Mouse (Mus musculus): Measurements from ENCODE around the gene C1d. TPM values are rescaled to one million over a fixed set of nuclear protein-coding genes. Genes with fewer than 3 reads are reported as not detected.

The C1d gene
- polyA plus RNA-seq (2015; fragmentation: Nextera tagmentation; extraction: Ambion mirVana): 59.3 and 70.6 TPM in 2 replicates

DNA sequence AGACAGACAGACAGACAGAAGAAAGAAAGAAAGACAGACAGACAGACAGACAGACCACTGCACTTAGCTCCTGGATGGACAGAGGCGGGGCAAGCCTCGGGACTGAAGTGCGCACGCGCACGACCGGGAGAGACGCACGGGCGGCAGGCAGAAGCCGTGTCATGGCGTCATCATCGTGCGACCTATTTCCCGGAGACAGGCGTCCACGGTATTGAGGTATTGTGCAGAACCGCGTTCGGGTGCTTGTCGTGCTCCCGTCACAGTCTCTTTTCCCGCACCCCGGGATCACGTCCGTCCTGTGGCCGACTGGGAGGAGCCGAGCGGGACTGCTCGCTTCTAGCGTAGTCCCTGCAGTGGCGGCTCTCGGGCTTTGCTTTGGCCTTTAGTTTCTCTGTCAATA, at the start of gene C1d:
TSS of gene C1d (plus strand) at position 137 of the 400 bp plus-strand sequence.
- peak within 1 kb of the TSS; percentile 82 for H3K4me2 ChIP-seq (ENCODE audit: low read depth, low read length)
- peak; percentile 88 for ATAC-seq (replicated peaks; ENCODE audit: extremely low read depth, insufficient read depth, low FRiP score)
- H3K27ac ChIP-seq (ENCODE audit: low read length): peak within 1 kb of the TSS; percentile 92
- under 1% methylated on average over 33 of the region's 33 CpGs for WGBS
- H3K9me3 ChIP-seq (replicated peaks; ENCODE audit: control insufficient read depth, low read length): no peaks in the 10 kb centered on the region
- peaks cover 8% of the 10 kb centered on the region for H3K4me1 ChIP-seq (ENCODE audit: control insufficient read depth, insufficient read depth, low read length)
- peak within 1 kb of the TSS; percentile 94 for H3K9ac ChIP-seq (ENCODE audit: low read length)
- H3K27me3 ChIP-seq (ENCODE audit: control insufficient read depth, insufficient read depth, low read length): no peaks in the 10 kb centered on the region
- no peaks in the 10 kb centered on the region for H3K36me3 ChIP-seq (ENCODE audit: control insufficient read depth, insufficient read depth)
- peak within 1 kb of the TSS; percentile 92 for H3K4me3 ChIP-seq (ENCODE audit: low read length)

GRCm38 (mm10) chr11:17211258-17212140, 45.9 kb upstream of the C1d start, which contains the start of gene Pno1:
Gene Pno1 (minus strand): TSS chr11:17211568.
- peak; percentile 98 for ATAC-seq (replicated peaks; ENCODE audit: extremely low read depth, insufficient read depth, low FRiP score)
- Histone ChIP-seq H3K27ac (ENCODE audit: low read length) (peak within 1 kb of the TSS; percentile 73), H3K4me2 (ENCODE audit: low read depth, low read length) (peak within 1 kb of the TSS; percentile 90), H3K27me3 (ENCODE audit: control insufficient read depth, insufficient read depth, low read length) (no peaks in the 10 kb centered on the region), H3K4me1 (ENCODE audit: control insufficient read depth, insufficient read depth, low read length) (peaks cover 20% of the 10 kb centered on the region), H3K36me3 (ENCODE audit: control insufficient read depth, insufficient read depth) (peaks cover 10% of the 10 kb centered on the region), H3K9me3 (replicated peaks; ENCODE audit: control insufficient read depth, low read length) (no peaks in the 10 kb centered on the region), H3K9ac (ENCODE audit: low read length) (peak within 1 kb of the TSS; percentile 91), H3K4me3 (ENCODE audit: low read length) (peak within 1 kb of the TSS; percentile 95)
- under 1% methylated on average over 65 of the region's 65 CpGs for WGBS

DNA sequence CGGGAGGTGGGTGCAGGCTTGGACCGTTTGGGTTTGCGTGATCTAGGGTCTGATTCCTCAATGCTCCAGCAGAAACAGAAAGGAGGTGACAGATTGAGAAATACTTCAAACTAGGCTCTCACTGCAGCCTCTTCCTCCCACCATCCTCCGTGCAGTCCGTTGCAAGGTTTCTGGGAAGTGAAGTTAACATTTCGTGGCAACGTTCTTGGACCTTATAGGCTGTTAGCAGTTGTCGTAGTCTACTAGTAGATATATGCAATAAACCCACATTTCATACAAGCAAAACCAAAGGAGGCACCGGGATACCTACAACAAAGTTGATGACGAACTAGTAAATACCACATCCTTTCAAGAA, 45.3 kb upstream of the C1d start:
- ATAC-seq (replicated peaks; ENCODE audit: extremely low read depth, insufficient read depth, low FRiP score): no peak
- 2% methylated on average over 10 of the region's 10 CpGs for WGBS

DNA sequence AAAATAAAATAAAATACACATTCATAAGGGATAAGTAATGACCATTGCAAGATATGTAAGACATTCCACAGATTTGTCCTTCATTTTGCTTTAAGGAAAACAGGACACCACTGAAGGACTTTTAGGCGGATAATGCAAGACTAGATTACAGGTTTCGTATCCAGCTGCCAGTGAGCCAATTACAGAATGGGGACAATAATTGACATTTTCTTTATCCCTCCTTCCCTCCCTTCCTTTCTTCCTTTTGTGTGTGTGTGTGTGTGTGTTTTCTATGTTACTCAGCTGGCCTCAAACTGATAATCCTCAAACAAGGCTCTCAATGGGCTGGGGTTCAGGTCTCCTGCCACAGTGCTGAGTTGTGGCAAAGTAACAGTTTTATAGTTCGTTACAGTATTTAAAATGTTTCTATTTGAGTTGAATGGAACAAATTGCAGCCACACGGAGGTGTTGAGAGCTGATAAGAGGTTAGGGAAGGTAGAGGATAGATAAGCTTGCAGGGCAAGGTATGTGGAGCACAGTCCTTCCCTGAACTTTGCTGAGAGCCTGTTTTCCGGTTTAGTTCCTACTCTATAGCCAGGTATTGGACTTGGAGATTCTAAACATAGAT, 44.4 kb upstream of the C1d start:
- no peak for ATAC-seq (replicated peaks; ENCODE audit: extremely low read depth, insufficient read depth, low FRiP score)
- 39% methylated on average over 5 of the region's 5 CpGs for WGBS

More for the DNA sequence above, 45.3 kb upstream of the C1d start:
- Histone ChIP-seq H3K27ac (ENCODE audit: low read length) (peak overlapping the region; percentile 73), H3K4me1 (ENCODE audit: control insufficient read depth, insufficient read depth, low read length) (peaks cover 20% of the 10 kb centered on the region), H3K4me3 (ENCODE audit: low read length) (peak overlapping the region; percentile 95), H3K27me3 (ENCODE audit: control insufficient read depth, insufficient read depth, low read length) (no peaks in the 10 kb centered on the region), H3K9me3 (replicated peaks; ENCODE audit: control insufficient read depth, low read length) (no peaks in the 10 kb centered on the region), H3K4me2 (ENCODE audit: low read depth, low read length) (peak overlapping the region; percentile 90), H3K36me3 (ENCODE audit: control insufficient read depth, insufficient read depth) (peaks cover 10% of the 10 kb centered on the region), H3K9ac (ENCODE audit: low read length) (peak overlapping the region; percentile 91)

GRCm38 (mm10) chr11:17215475-17215874, 41.9 kb upstream of the C1d start:
- H3K4me3 ChIP-seq (ENCODE audit: low read length): no peak overlapping the region
- H3K27me3 ChIP-seq (ENCODE audit: control insufficient read depth, insufficient read depth, low read length): no peaks in the 10 kb centered on the region
- no peak overlapping the region for H3K9ac ChIP-seq (ENCODE audit: low read length)
- H3K36me3 ChIP-seq (ENCODE audit: control insufficient read depth, insufficient read depth): no peaks in the 10 kb centered on the region
- peaks cover 19% of the 10 kb centered on the region for H3K4me1 ChIP-seq (ENCODE audit: control insufficient read depth, insufficient read depth, low read length)
- 83% methylated on average over 3 of the region's 3 CpGs for WGBS
- H3K9me3 ChIP-seq (replicated peaks; ENCODE audit: control insufficient read depth, low read length): no peaks in the 10 kb centered on the region
- H3K4me2 ChIP-seq (ENCODE audit: low read depth, low read length): no peak overlapping the region
- H3K27ac ChIP-seq (ENCODE audit: low read length): no peak overlapping the region
- ATAC-seq (replicated peaks; ENCODE audit: extremely low read depth, insufficient read depth, low FRiP score): no peak

More for the DNA sequence above, 44.4 kb upstream of the C1d start:
- H3K9me3 ChIP-seq (replicated peaks; ENCODE audit: control insufficient read depth, low read length): no peaks in the 10 kb centered on the region
- 0 out of 2 replicates have a peak overlapping the region, but pooled peaks have one; percentile 95 for H3K4me3 ChIP-seq (ENCODE audit: low read length)
- H3K27me3 ChIP-seq (ENCODE audit: control insufficient read depth, insufficient read depth, low read length): no peaks in the 10 kb centered on the region
- H3K4me1 ChIP-seq (ENCODE audit: control insufficient read depth, insufficient read depth, low read length): peaks cover 20% of the 10 kb centered on the region
- 0 out of 2 replicates have a peak overlapping the region, but pooled peaks have one; percentile 5 for H3K9ac ChIP-seq (ENCODE audit: low read length)
- peaks cover 8% of the 10 kb centered on the region; the same call in 1 of the 2 replicates for H3K36me3 ChIP-seq (ENCODE audit: control insufficient read depth, insufficient read depth)
- no peak overlapping the region for H3K27ac ChIP-seq (ENCODE audit: low read length)
- peak overlapping the region; percentile 90 for H3K4me2 ChIP-seq (ENCODE audit: low read depth, low read length)

DNA sequence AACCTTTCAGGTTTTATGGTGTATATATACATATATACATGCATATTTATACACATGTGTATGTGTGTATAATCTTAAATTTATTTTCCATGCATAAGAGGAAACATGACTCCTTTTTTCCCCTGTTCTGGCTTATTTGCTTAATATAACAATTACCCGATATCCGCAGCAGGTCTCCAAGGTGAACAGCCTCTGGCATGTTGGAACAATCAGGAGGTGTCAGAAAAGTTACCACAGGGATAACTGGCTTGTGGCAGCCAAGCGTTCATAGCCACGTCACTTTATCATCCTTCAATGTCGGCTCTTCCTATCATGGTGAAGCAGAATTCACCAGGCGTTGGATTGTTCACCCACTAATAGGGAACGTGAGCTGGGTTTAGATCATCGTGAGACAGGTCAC, 36.3 kb upstream of the C1d start:
- 87% methylated on average over 8 of the region's 8 CpGs for whole genome bisulfite sequencing
- no peak overlapping the region for H3K9ac ChIP-seq (ENCODE audit: low read length)
- no peak overlapping the region for H3K27ac ChIP-seq (ENCODE audit: low read length)
- H3K4me2 ChIP-seq (ENCODE audit: low read depth, low read length): no peak overlapping the region
- no peaks in the 10 kb centered on the region for H3K9me3 ChIP-seq (replicated peaks; ENCODE audit: control insufficient read depth, low read length)
- ATAC-seq (replicated peaks; ENCODE audit: extremely low read depth, insufficient read depth, low FRiP score): no peak
- no peak overlapping the region for H3K4me3 ChIP-seq (ENCODE audit: low read length)
- H3K36me3 ChIP-seq (ENCODE audit: control insufficient read depth, insufficient read depth): peaks cover 13% of the 10 kb centered on the region
- H3K4me1 ChIP-seq (ENCODE audit: control insufficient read depth, insufficient read depth, low read length): no peaks in the 10 kb centered on the region
- no peaks in the 10 kb centered on the region for H3K27me3 ChIP-seq (ENCODE audit: control insufficient read depth, insufficient read depth, low read length)

DNA sequence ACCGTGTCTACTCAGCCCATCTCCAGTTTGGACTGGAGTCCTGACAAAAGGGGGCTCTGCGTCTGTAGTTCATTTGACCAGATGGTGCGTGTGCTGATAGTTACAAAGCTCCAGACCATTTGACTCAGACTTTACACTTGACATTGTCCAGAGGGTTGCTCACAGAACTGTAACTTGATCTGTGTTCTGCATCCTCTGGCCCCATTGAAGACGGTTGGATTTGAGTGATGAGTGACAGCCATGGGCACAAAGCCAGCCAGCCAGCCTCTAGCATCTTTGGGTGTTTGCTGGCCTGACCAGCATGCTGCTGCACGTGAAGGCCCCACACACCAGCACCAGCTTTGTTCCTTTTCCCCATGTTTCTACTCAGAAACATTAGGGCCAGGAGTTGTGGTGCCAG, 24.6 kb upstream of the C1d start:
- 32% methylated on average over 5 of the region's 5 CpGs for WGBS
- Histone ChIP-seq H3K4me3 (ENCODE audit: low read length) (peak overlapping the region; percentile 12; the same call in 1 of the 2 replicates), H3K9ac (ENCODE audit: low read length) (no peak overlapping the region), H3K4me2 (ENCODE audit: low read depth, low read length) (peak overlapping the region; percentile 54), H3K36me3 (ENCODE audit: control insufficient read depth, insufficient read depth) (peaks cover 21% of the 10 kb centered on the region), H3K4me1 (ENCODE audit: control insufficient read depth, insufficient read depth, low read length) (peaks cover 27% of the 10 kb centered on the region), H3K27ac (ENCODE audit: low read length) (peak overlapping the region; percentile 68), H3K9me3 (replicated peaks; ENCODE audit: control insufficient read depth, low read length) (peaks cover 4% of the 10 kb centered on the region), H3K27me3 (ENCODE audit: control insufficient read depth, insufficient read depth, low read length) (no peaks in the 10 kb centered on the region)
- peak; percentile 86 for ATAC-seq (replicated peaks; ENCODE audit: extremely low read depth, insufficient read depth, low FRiP score)

DNA sequence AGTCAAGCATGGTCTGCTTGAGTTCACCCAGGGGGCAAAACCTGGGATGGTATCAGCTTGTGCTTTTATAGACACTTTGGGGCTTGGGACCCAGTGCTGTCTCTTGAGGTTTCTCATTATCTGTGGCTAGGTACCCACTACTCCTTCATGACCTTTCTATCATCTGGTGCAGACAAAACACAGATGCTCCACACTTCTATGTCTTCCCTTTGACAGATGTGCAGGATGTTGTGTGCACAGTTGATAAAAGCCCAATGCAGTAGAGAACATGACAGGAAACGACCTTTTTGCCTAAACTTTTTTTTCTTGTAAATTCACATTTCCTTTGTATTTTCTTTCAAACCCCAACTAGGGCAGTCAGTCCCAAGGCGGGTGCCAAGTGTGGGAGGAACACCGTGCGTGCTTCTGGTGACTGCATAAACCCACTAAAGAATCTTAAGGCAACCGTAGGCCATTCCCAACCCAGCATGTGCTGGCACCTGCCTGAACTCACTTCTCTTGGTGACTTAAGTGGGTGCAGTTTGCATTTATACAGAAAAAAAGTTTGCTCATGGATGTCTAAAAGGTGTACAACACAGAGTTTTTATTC, 20.8 kb upstream of the C1d start:
- peaks cover 18% of the 10 kb centered on the region for H3K4me1 ChIP-seq (ENCODE audit: control insufficient read depth, insufficient read depth, low read length)
- peaks cover 4% of the 10 kb centered on the region for H3K9me3 ChIP-seq (replicated peaks; ENCODE audit: control insufficient read depth, low read length)
- peaks cover 16% of the 10 kb centered on the region for H3K36me3 ChIP-seq (ENCODE audit: control insufficient read depth, insufficient read depth)
- no peak overlapping the region for H3K27ac ChIP-seq (ENCODE audit: low read length)
- WGBS: 66% methylated on average over 5 of the region's 5 CpGs
- no peak overlapping the region for H3K4me2 ChIP-seq (ENCODE audit: low read depth, low read length)
- no peak for ATAC-seq (replicated peaks; ENCODE audit: extremely low read depth, insufficient read depth, low FRiP score)
- no peaks in the 10 kb centered on the region for H3K27me3 ChIP-seq (ENCODE audit: control insufficient read depth, insufficient read depth, low read length)
- H3K4me3 ChIP-seq (ENCODE audit: low read length): no peak overlapping the region
- no peak overlapping the region for H3K9ac ChIP-seq (ENCODE audit: low read length)
